Mouse (Mus musculus): ENCODE data around the gene Tmem116.

- TF ChIP-seq CTCF (IDR thresholded peaks at IDR 0.05; ENCODE audit: control insufficient read depth, insufficient read depth, low read length) = no peak
- TF ChIP-seq POLR2A (IDR thresholded peaks at IDR 0.05; ENCODE audit: borderline replicate concordance, control insufficient read depth, low read depth, low read length) = no peak
Measured at GRCm38 (mm10) chr5:121462171-121462502, 10.4 kb downstream of the Tmem116 start.
